Mouse (Mus musculus) CH12.LX (cell line): ENCODE data around the gene Nlrp10.

Source experiments
- CHD1 ChIP-seq: IDR thresholded peaks from 2 replicates; pipeline ENCODE4 v1.6.1; 2012; ENCODE audit warnings: low read depth, low read length, improper control_type of control experiment, inconsistent platforms
- CTCF ChIP-seq, 2 experiments: IDR thresholded peaks in 1 of 2; conservative IDR thresholded peaks in 1 of 2; 2 replicates each; pipeline ENCODE4 v1.5.1; 2011 to 2012; ENCODE audit warnings: low read depth in 2 of 2, low read length in 2 of 2, improper control_type of control experiment in 1 of 2, inconsistent platforms in 1 of 2, mild to moderate bottlenecking in 1 of 2, moderate library complexity in 1 of 2
- E2F4 ChIP-seq: IDR thresholded peaks from 2 replicates; pipeline ENCODE4 v1.6.1; 2011; ENCODE audit warnings: low read depth, low read length, improper control_type of control experiment; ENCODE audit not compliant: insufficient replicate concordance
- ELF1 ChIP-seq: IDR thresholded peaks from 2 replicates; pipeline ENCODE4 v1.6.1; 2014; ENCODE audit warnings: low read depth, mild to moderate bottlenecking, inconsistent platforms, low read length, improper control_type of control experiment
- EP300 ChIP-seq: IDR thresholded peaks from 2 replicates; pipeline ENCODE4 v1.6.1; 2011; ENCODE audit warnings: low read length, improper control_type of control experiment
- MEF2A ChIP-seq: IDR thresholded peaks from 2 replicates; pipeline ENCODE4 v1.6.1; 2014; ENCODE audit warnings: low read depth, mild to moderate bottlenecking, inconsistent platforms, low read length, improper control_type of control experiment, borderline replicate concordance
- RAD21 ChIP-seq: IDR thresholded peaks from 2 replicates; pipeline ENCODE4 v1.6.1; 2011; ENCODE audit warnings: low read depth, mild to moderate bottlenecking, low read length, improper control_type of control experiment, moderate library complexity
- RCOR1 ChIP-seq: conservative IDR thresholded peaks from 2 replicates; pipeline ENCODE4 v1.6.1; 2012; ENCODE audit warnings: low read depth, mild to moderate bottlenecking, inconsistent platforms, low read length, improper control_type of control experiment

DNA sequence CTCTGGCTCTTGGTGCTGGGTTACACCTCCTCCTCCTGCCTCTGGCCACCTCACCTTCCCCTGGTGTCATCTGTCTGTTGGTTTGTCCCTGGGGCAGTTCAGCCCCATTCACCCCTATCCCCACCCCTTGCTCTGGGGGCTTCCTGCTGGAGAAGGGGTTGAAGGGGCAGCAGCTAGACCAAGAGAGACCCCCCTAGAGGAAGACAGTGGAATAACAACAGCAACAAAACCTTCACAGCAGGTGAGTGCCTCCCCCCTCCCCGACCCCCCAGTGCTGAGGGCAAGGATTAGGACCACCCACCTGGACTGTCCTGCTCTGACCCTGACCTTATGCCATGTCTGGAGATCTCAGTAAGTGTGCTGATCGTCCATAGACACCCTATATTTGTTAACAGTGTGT, 36.0 kb upstream of the Nlrp10 start:
- no peak for TF ChIP-seq CHD1
- no peak for TF ChIP-seq E2F4
- TF ChIP-seq EP300 = no peak
- TF ChIP-seq ELF1 = no peak
- no peak for TF ChIP-seq MEF2A
- TF ChIP-seq RAD21 = no peak
- TF ChIP-seq RCOR1 = no peak
- TF ChIP-seq CTCF (conservative IDR thresholded peaks at IDR 0.05 in 1 of 2, IDR thresholded peaks at IDR 0.05 in 1 of 2; ENCODE audit: low read depth in 2 of 2, low read length in 2 of 2) = peak; percentile 10 to 40; a peak in 2 of 4 replicates
